Mouse (Mus musculus) kidney, postnatal 4 days (tissue): Measurements from ENCODE around the gene Nme3.
"Not testable (repeated sequence)": the region's sequence is repeated elsewhere in the genome, so short reads cannot be mapped to it uniquely, and the experiment has no call there.

Experiments
- DNase-seq, 2 experiments: peaks; one replicate each; pipeline ENCODE4 v3.0.0; 2021; ENCODE audit warnings: mixed read lengths in 2 of 2

The Nme3 gene

DNA sequence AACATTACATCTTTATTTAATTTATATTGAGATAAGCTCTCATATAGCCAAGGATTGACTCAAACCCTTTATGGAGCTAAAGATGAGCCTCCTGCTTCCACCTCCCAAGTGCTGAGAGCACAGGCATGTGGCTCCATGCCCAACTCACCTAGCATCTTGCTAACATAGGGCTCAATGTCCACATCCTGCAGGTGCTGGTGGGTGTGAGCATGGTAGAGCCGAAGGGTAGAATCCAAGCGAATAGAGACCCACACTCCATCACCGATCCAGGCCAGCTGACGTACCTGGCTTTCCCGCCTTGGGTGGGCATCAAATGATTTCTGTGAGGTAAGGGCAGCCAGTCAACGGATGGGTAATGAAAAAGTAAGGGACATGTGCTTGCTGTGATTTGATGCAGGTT lies 3.7 kb downstream of the Nme3 start:
- no peak for DNase-seq

DNA sequence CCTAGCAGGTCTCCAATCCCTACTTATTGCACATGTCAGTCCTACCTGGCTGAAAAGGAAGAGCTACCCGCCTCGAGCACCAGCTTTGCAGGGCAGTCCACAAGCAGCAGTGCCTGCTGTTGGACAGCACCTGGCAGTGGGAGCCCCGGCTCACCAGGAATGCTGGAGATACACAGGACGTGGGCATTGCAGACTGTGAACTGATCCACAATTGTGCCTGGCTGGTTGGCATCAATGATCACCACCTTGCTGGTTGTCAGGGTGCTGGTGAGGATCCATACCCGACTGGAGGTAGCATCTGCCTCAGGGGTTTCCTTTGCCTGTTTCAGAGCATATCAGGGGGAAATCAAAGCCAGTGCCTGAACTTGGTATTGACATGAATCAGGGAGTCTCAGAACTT lies 5.8 kb downstream of the Nme3 start:
- no peak for DNase-seq

DNA sequence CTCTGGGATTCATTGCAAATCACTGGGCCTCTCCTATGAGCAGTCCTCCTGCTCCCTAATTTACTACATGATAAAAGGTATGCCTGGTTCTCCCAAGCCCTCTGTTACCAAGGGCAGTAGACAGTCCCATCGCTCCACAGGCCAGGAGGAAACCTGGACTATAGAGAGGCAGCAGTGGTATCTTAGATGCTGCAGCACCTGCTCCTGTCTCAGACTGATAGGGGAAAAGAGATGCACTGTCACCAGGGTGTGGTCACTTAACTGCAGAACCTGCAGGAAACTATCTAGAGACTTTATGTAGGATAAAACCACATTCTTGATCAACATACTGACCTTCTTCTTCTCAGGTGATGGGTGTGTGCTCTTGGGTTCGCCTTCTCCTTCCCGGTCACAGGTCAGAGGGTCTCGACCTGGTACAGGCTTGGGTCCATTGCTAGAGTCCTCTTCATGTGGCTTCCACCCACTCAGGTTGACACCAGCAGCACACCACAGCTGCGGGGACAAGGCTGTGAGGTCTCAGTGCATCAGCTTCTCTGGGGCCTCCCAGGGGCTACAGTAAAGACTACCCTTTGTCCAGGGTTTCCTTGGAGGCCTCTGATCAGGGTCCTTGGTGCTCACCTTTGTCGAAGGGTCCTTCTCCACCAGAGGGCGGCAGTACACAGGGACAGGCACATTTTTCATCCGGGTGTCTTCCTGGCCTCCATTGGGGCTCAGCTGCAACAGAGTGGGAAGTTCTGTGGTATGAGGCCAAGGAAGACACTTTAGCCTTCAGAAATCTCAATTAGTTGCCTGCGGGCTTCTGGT lies 6.6 kb downstream of the Nme3 start:
- DNase-seq = peak; percentile 64 to 69

DNA sequence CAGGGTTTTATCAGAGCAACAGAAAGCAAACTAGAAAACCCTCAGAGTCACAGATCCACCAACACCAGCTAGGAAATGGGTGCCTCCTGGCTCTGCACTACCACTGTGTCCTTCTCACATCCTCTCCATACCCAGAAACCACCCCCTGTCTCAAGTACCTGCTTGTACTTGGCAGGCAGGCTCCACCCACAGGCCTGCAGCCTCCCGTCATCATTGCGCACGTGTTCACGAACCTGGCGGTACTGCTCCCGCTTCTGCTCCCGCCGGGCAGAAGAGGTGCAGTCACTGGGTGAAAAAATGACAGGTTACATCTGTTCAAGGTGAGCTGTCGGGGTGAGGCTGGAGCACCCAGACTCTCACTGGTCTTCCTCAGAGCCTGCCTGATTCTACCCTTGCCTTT lies 7.5 kb downstream of the Nme3 start:
- no peak for DNase-seq

DNA sequence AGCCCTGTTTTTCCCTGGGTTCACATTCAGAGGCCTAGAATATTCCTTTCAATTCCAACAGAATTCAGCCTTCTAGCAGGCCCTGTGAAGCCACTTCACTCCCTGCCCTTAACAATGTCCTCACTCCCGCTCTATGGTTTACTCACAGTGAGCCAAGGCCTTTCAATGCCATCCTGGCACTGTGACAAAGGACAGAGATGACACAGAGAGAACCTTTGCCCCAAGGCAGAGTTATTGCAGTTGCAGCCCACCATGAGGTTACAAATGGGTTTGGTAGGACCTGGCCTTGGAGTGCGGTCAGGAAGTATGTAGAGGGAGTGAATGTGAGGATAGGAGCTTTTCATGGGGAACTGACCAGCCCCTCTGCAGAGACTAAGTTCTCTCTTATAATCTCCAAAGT lies 11.3 kb downstream of the Nme3 start:
- DNase-seq = no peak

DNA sequence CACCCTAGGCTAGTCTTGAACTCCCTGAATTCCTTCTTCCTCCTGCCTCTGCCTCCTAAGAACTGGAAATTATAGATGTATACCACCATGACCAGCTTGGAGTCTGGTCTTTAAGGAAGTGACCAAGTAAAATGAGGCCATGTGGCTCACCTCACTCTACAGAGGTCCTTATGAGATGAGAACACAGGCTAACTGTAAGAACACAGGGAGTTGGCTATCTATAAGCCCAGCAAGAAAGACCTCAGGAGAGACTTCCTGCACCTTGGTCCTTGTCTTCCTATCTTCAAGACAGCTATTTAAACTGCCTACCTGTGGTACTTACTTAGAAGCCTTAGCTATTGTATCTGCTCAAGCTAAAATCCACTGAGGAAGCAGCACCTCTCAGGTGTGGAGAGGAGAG lies 17.7 kb downstream of the Nme3 start:
- DNase-seq = no peak

DNA sequence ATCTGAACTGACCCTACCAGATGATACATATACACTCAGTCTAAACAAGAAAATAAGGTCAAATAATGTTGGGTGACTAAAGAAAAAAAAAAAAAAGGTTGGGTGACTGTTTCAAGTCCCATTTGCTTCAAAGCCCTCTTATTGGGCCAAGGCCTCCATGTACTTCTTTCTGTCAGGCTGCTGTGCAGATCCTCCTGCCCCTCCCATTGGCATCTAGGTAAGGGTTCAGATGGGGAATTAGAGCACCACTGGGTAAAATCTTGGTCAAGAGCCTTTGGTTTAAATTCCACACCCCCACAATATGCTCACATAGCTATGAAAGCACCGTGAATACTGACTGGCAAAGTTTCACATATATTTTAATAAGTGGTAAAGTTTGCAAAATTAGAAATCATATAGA lies 26.9 kb downstream of the Nme3 start:
- DNase-seq = no peak

DNA sequence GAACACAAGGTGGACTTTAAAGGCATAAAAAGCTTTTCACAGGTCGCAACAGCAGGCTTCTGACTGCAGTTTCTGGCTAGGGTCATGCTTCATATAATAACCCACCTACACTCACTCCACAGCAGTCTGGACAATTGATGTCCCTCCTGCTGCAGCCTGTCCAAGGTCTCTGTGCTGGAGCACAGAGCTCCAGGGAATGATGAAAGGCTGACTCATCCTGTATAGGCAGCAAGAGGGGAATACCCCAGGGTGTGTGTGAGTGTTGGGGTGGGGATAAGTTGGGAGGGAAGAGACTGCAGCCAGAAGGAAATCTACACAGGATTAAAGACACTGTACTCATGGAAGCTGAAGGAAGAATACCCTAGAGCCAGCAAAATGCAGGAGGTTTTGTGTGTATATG lies 33.2 kb downstream of the Nme3 start:
- no peak for DNase-seq

DNA sequence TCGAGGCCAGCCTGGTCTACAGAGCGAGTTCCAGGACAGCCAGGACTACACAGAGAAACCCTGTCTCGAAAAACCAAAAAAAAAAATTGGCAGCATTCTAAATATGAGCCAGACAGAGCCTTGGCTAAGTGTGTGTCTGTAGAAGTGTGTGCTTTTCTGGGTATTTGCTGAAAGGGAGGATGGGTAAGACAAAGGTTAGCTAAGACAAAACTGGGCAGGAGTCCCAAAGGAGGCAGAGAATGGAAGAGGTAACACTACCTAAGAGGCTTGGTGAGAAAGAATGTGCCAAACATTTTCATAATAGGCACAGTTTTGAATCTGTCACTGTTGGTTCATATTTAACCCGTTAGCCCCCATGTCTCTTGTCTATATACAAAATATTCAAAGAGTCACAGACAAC lies 36.1 kb downstream of the Nme3 start:
- DNase-seq = no peak

DNA sequence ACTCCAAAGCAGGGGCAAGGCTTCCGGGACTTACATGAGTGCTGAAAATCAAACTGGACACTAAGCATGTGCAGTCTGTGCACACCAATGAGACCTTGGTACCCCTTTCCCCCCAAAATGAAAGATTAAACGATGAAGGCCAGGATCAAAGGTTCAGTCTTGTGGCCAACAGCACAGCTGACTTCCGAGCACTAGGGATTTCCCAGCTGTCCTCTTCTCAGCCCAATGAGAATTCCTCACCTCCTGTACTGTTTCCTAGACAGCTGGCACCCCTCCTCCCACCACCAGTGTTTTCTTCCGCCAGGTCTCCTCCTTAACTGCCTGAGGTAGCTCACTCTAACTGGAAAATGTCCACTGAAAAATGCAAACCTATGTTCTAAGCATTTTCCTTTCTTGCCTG lies 36.9 kb downstream of the Nme3 start:
- no peak for DNase-seq

DNA sequence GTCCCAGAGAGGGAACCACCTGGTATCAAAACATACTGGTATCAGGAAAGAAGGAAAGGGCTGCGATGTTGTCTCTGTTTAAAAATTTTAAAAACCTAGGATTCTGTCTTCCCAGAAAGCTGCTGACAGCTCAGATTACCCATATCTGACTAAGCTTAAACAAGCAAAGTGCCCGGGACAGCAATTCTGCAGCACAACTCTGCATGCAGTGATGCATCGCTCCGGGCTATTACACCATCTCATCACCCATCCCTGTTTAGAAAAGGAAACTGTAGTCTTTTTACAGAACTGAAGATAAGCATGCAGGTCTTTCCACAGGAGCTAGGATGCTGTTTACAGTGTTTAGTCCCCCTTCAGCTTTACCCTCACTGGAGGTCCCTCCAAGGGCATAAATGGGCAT lies 38.6 kb downstream of the Nme3 start:
- no peak for DNase-seq

DNA sequence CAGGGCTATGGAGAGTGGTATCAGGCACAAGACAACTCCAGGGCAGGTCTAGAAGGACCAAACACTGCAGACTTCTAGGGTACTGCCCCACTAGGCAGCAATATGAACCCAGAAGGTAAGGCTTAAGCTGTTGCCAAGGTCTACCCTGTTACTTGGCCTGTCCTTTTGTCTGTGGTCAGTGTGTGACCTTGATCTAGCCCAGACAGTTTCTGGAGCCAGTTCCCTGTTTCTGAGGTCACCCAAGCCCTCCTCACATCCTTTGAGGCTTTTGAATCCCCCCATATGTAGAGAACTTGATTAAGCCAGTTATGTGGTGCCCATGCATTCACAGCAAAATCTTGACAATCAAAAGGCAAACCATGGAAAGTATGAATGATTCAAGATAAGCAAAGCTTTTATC lies 39.4 kb downstream of the Nme3 start:
- DNase-seq = no peak

DNA sequence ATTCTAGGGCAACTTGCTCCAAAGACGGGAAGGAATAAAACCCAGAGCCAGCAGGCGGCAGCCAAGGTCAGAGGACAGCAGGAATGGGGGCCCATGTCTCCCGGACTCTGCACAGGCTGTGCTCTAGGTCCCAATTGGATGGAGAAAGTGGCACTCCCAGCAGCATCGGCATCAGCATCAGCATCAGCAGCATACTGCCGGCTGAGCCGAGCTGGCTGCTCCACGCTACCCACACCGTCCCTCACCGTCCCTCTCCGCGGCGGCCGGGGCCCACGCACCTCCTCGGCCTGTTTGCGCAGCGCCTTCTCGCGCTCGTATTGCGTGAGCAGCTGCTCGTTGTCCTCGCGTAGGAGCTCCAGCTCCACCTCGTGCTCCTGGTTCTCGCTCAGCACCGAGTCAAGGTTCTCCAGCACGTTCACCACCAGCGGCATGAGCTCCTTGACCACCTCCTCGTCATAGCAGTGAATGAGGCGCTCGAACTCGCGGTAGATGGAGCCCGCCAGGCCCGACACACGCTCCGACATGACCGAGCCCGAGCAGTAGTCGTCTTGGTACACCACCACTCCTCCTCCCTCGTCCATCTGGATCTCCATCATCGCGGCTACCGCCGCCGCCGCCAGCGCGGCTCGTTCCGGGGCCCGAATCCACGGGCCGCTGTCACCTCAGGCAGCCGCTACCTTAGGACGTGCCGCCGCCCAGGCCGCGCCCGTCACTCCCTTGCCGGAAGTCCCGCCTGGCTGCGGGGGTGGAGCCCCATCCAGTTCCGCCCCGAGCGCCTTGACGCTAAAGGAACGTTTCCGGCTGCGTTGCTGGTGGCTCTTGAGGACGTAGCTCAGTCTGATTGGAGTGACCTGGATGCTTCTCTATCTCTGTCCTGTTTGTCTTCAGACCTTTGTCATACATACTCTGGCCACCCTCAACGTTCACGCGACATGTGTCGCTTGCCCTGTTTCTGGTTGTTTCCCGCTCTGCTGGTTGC lies 40.2 kb downstream of the Nme3 start, which contains the start of gene Mapk8ip3:
Gene Mapk8ip3 (minus strand): TSS at position 719 of the 979 bp plus-strand sequence.
- peak; percentile 96 to 97 for DNase-seq

DNA sequence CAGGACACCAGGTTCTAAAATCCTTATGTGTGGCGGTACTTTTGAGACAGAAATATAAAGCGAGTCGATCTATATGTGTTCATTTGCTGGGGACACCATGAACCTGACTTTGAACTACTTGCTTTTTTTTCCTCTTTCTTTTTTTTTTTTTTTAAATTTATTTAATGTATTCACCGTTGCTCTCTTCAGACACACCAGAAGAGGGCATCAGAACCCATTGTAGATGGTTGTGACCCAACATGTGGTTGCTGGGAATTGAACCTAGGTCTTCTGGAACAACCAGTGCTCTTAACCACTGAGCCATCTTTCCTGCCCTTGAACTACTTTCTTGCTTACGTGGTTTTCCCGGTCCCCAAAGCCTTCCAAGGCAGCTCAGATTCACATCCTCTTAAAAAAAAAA lies 41.0 kb downstream of the Nme3 start:
- no peak for DNase-seq

DNA sequence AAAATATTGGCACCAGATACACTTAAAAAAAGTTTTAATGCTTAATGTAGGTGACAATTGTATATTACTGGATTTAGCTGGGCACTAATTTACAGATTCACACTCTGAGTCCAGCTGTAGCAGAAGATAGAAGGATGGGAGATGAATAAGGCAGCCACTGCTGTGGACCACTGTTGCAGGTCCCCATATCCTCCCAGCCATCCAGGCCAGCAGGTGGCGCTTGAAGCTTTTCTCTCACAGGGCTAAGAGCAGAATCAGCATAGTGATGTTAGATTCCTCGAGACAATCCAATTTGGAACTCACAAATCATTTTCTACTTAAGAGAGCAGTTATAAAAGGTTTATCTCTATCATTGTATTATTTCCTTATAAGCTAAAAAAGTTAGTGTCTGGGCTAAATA lies 46.2 kb downstream of the Nme3 start:
- DNase-seq = peak; percentile 74 to 80

DNA sequence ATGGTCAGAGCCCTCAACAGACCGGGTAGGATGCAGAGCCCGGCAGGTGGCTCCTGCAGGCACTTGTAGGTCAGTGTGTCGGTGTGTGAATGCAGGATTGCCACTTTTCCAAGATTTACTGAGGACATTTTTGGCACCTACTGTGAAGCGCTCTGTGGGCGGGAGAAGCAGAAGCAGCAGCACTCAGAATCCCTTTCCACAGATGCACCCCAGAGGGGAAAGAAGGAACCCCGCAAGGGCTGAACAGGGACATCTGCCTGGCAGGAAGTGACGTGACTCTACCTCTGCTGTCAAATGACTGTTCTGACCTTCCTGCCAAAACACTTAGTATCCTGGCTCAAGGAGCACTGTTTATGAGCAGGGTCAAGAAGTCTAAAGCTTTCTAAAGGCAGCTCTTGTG lies 46.7 kb downstream of the Nme3 start:
- no peak for DNase-seq

DNA sequence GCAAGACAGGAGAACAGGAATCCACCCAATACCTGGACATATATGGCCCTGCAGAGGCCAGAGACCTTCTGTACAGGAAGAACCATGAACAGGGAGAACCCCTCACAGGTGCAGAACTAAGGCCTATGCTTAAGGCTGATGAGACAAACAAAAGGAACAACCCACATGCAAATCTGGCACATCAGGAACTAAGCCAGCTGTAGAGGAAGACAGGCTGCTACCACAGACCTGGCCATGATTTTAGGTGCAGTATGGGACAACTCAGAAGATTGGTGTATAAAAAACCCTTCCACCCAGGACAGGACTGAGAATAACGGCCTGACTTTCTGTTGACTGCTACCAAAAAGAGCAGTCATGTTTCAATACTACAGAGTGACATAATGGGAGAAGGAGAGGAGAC lies 47.3 kb downstream of the Nme3 start:
- DNase-seq = not testable (repeated sequence)
